Comparison of ENCODE assay signal across 20 mouse cellular contexts in the genomic region with DNA sequence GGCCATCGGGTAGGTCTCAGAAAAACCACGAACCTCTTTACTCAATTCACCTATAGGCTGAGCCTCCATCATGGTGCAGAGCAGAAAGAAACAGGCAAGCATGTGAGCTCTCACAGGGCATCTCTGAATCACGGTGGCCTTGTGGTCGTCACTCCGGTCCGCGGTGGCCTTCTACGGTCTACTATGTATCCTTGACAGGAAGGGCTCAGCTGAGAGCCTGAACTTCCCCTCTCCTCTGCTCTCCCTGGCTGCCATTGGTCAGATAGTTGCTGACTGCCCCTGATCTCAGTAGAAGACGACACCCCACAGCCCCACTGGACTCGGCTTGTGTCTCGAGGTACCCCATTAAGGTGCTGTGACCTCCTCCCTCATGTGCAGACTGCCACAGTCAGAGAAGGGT. TPM values are rescaled to one million over a fixed set of nuclear protein-coding genes. Genes with fewer than 3 reads are reported as not detected.
"Had no signal": no experiment of that assay in that cellular context is flagged by ENCODE, and none has a peak within 500 bp of the region (broad histone marks: within the 10 kb centered on the region; RNA-seq: fewer than 3 reads in every experiment).

No protein-coding gene starts in this region.

- DNase-seq: kidney, adult 11 months; kidney, adult 8-10 months; kidney, postnatal 10 days; liver; lung, adult 18-20 months; midbrain, embryonic 14.5 days; retina, postnatal 1 day; right cerebral cortex, postnatal 25 days; spleen, adult 18-20 months; thymus, postnatal 25 days had no signal

- H3K4me3 ChIP-seq: kidney, embryonic 15.5 days; limb, embryonic 10.5 days; limb, embryonic 13.5 days; liver, embryonic 12.5 days; liver, embryonic 15.5 days; neural tube, embryonic 12.5 days; neural tube, embryonic 15.5 days; stomach, embryonic 15.5 days had no signal

- ATAC-seq: liver, embryonic 12.5 days had no signal

- H3K36me3 ChIP-seq: kidney, embryonic 15.5 days; limb, embryonic 10.5 days; limb, embryonic 13.5 days; liver, embryonic 12.5 days; liver, embryonic 15.5 days; neural tube, embryonic 12.5 days; neural tube, embryonic 15.5 days; stomach, embryonic 15.5 days had no signal

- H3K27ac ChIP-seq: kidney, embryonic 15.5 days; limb, embryonic 10.5 days; limb, embryonic 13.5 days; liver, embryonic 12.5 days; liver, embryonic 15.5 days; neural tube, embryonic 12.5 days; neural tube, embryonic 15.5 days; stomach, embryonic 15.5 days had no signal

- H3K27me3 ChIP-seq: kidney, embryonic 15.5 days; limb, embryonic 13.5 days; liver, embryonic 12.5 days; liver, embryonic 15.5 days; neural tube, embryonic 12.5 days; neural tube, embryonic 15.5 days; stomach, embryonic 15.5 days had no signal

- H3K9me3 ChIP-seq: kidney, embryonic 15.5 days; limb, embryonic 10.5 days; limb, embryonic 13.5 days; liver, embryonic 12.5 days; liver, embryonic 15.5 days; neural tube, embryonic 12.5 days; neural tube, embryonic 15.5 days; stomach, embryonic 15.5 days had no signal

- H3K4me1 ChIP-seq: kidney, embryonic 15.5 days; limb, embryonic 10.5 days; limb, embryonic 13.5 days; liver, embryonic 12.5 days; liver, embryonic 15.5 days; neural tube, embryonic 12.5 days; neural tube, embryonic 15.5 days; stomach, embryonic 15.5 days had no signal

RNA-seq across cellular contexts. Expression of gene Slc24a4, which starts 44.2 kb away (rescaled TPM):
- total RNA-seq: megakaryocyte, adult 5-6 weeks had no signal
- polyA plus RNA-seq: limb, embryonic 10.5 days; liver, embryonic 12.5 days; macrophage had no signal
